Mouse (Mus musculus): ENCODE measurements around the gene Wscd2.

DNA sequence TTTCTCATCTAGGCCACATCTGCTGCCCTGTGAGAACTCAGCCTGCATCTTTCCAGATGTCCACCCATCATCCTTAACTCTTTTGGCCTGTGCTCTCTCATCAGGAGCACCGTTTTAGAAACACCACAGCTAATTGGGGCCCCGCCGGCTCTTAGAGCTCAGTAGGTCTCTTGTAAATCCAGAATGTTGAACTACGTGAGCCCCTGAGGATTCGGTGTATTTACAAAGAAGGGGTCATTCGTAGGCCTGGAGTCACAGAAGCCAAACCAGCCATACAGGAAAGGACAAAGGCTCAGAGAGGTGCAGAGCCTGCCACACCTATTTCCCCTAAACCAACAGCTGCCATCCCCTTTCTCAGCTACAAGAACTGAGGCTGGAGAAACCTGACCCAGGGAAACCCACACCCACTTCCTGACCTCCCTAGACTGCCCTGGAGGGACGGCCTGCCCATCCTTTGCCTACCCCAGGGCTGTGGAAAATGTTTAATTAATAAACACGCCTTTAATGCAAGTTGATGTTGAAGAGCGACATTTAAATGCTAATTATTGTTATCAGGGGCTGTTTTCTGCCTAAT, 106.7 kb downstream of the Wscd2 start:
- TF ChIP-seq GATA1 (IDR thresholded peaks at IDR 0.05; ENCODE audit: borderline replicate concordance, low read length) (no peak), FLI1 (IDR thresholded peaks at IDR 0.05; ENCODE audit: low read length) (no peak)

All from megakaryocyte, embryonic 14.5 days (primary cell).